Mouse (Mus musculus): ENCODE data around the gene Pum3. TPM values are rescaled to one million over a fixed set of nuclear protein-coding genes. Genes with fewer than 3 reads are reported as not detected.

Gene Pum3
- polyA plus RNA-seq, 1 experiment = 28.8 TPM

- H3K36me3 ChIP-seq (ENCODE audit: control insufficient read depth, insufficient read depth) = peaks cover 38% of the 10 kb centered on the region
- TF ChIP-seq MYOD1 (IDR thresholded peaks at IDR 0.05; ENCODE audit: control insufficient read depth in 1 of 3, insufficient read length in 2 of 3, low read depth in 2 of 3) (no peak), MAX (IDR thresholded peaks at IDR 0.05; ENCODE audit: low read depth) (no peak), REST (IDR thresholded peaks at IDR 0.05; ENCODE audit: insufficient read depth, insufficient read length) (no peak), CEBPB (IDR thresholded peaks at IDR 0.05; ENCODE audit: insufficient read depth, poor library complexity, severe bottlenecking) (no peak), TCF3 (IDR thresholded peaks at IDR 0.05; ENCODE audit: insufficient read length, low read depth) (no peak), MYOG (IDR thresholded peaks at IDR 0.05; ENCODE audit: control insufficient read depth in 1 of 3, insufficient read depth in 1 of 3, insufficient read length in 2 of 3, low read depth in 2 of 3) (no peak), POLR2AphosphoS2 (IDR thresholded peaks at IDR 0.05; ENCODE audit: insufficient read length, low read depth) (no peak), TCF12 (IDR thresholded peaks at IDR 0.05; ENCODE audit: insufficient read depth, poor library complexity, severe bottlenecking) (no peak)
- H3K4me3 ChIP-seq = no peak overlapping the region
- H3K4me2 ChIP-seq (ENCODE audit: low read depth) = no peak overlapping the region
- no peaks in the 10 kb centered on the region for H3K27me3 ChIP-seq (ENCODE audit: control insufficient read depth, insufficient read depth, insufficient read length)
- H3K79me2 ChIP-seq (ENCODE audit: control insufficient read depth, insufficient read depth) = no peaks in the 10 kb centered on the region
- H3ac ChIP-seq (ENCODE audit: control insufficient read depth, insufficient read length) = no peak overlapping the region
Measured at GRCm38 (mm10) chr19:27410751-27411150, 18.9 kb downstream of the Pum3 start.

DNA sequence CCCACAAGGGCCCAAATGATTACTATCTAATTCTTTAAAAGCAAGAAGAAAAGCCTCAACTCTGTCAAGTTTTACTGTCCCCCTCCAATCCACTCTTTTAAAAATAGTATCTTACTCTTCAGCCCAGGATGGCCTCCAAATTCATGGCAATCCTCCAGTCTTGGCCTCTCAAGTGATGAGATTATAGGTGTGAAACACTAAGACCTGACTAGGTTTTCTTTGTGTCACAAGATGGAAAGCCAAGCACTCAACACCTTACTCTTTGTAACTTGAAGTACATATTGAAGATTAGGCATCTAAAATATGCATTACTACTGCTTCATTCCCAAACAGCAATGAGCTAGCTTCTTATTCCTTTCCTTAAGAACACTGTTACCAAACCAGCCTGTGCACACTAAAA lies 19.8 kb downstream of the Pum3 start:
- H3K4me2 ChIP-seq (ENCODE audit: low read depth) = no peak overlapping the region

DNA sequence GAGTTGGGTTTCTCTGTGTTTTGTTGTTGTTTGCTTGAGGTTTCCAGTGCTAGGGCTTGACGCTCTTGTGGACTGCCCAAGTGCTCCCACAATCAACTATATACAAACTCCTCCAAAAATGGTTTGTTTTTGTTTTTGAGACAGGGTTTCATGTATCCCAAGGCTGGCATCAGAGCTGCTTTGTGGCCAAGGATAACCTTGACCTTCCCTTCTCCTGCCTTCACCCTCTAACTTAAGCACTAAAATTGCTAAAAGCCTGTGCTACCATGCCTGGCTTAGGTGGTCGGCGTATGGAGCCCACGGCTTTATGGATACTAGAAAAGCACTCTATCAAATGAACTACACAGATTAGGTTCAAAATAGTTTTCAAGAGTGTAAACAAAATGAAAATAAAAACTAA lies 20.4 kb downstream of the Pum3 start:
- TF ChIP-seq CEBPB (IDR thresholded peaks at IDR 0.05; ENCODE audit: insufficient read depth, poor library complexity, severe bottlenecking) = no peak
- TF ChIP-seq TCF3 (IDR thresholded peaks at IDR 0.05; ENCODE audit: insufficient read length, low read depth) = no peak
- TF ChIP-seq POLR2A (IDR thresholded peaks at IDR 0.05; ENCODE audit: insufficient read length, low read depth) = no peak
- no peak for TF ChIP-seq TCF12 (IDR thresholded peaks at IDR 0.05; ENCODE audit: insufficient read depth, poor library complexity, severe bottlenecking)
- TF ChIP-seq E2F4 (IDR thresholded peaks at IDR 0.05; ENCODE audit: insufficient read depth) = no peak
- Histone ChIP-seq H3K27me3 (ENCODE audit: control insufficient read depth, insufficient read depth, insufficient read length) (no peaks in the 10 kb centered on the region), H3K36me3 (ENCODE audit: control insufficient read depth, insufficient read depth) (peaks cover 28% of the 10 kb centered on the region), H3K4me3 (no peak overlapping the region), H3K79me2 (ENCODE audit: control insufficient read depth, insufficient read depth) (no peaks in the 10 kb centered on the region), H3ac (ENCODE audit: control insufficient read depth, insufficient read length) (no peak overlapping the region), H3K4me2 (ENCODE audit: low read depth) (no peak overlapping the region)

More for the DNA sequence above, 19.8 kb downstream of the Pum3 start:
- Histone ChIP-seq H3K4me3 (no peak overlapping the region), H3K36me3 (ENCODE audit: control insufficient read depth, insufficient read depth) (peaks cover 33% of the 10 kb centered on the region), H3K27me3 (ENCODE audit: control insufficient read depth, insufficient read depth, insufficient read length) (no peaks in the 10 kb centered on the region), H3ac (ENCODE audit: control insufficient read depth, insufficient read length) (no peak overlapping the region), H3K79me2 (ENCODE audit: control insufficient read depth, insufficient read depth) (no peaks in the 10 kb centered on the region)
- no peak for TF ChIP-seq MYOG (IDR thresholded peaks at IDR 0.05; ENCODE audit: control insufficient read depth in 1 of 3, insufficient read depth in 1 of 3, insufficient read length in 2 of 3, low read depth in 2 of 3)
- no peak for TF ChIP-seq E2F4 (IDR thresholded peaks at IDR 0.05; ENCODE audit: insufficient read depth)
- no peak for TF ChIP-seq CEBPB (IDR thresholded peaks at IDR 0.05; ENCODE audit: insufficient read depth, poor library complexity, severe bottlenecking)
- no peak for TF ChIP-seq POLR2A (IDR thresholded peaks at IDR 0.05; ENCODE audit: insufficient read length, low read depth)
- no peak for TF ChIP-seq POLR2AphosphoS2 (IDR thresholded peaks at IDR 0.05; ENCODE audit: insufficient read length, low read depth)
- TF ChIP-seq MAX (IDR thresholded peaks at IDR 0.05; ENCODE audit: low read depth) = no peak
- no peak for TF ChIP-seq TCF3 (IDR thresholded peaks at IDR 0.05; ENCODE audit: insufficient read length, low read depth)
- no peak for TF ChIP-seq TCF12 (IDR thresholded peaks at IDR 0.05; ENCODE audit: insufficient read depth, poor library complexity, severe bottlenecking)
- TF ChIP-seq SRF (IDR thresholded peaks at IDR 0.05; ENCODE audit: control insufficient read depth, insufficient read length, low read depth) = no peak
- no peak for TF ChIP-seq MYOD1 (IDR thresholded peaks at IDR 0.05; ENCODE audit: control insufficient read depth in 1 of 3, insufficient read length in 2 of 3, low read depth in 2 of 3)
- TF ChIP-seq REST (IDR thresholded peaks at IDR 0.05; ENCODE audit: insufficient read depth, insufficient read length) = no peak

GRCm38 (mm10) chr19:27397797-27398196 lies 31.8 kb downstream of the Pum3 start:
- TF ChIP-seq E2F4 (IDR thresholded peaks at IDR 0.05; ENCODE audit: insufficient read depth) = no peak
- no peak for TF ChIP-seq SRF (IDR thresholded peaks at IDR 0.05; ENCODE audit: control insufficient read depth, insufficient read length, low read depth)
- TF ChIP-seq REST (IDR thresholded peaks at IDR 0.05; ENCODE audit: insufficient read depth, insufficient read length) = no peak
- no peak for TF ChIP-seq MYOD1 (IDR thresholded peaks at IDR 0.05; ENCODE audit: control insufficient read depth in 1 of 3, insufficient read length in 2 of 3, low read depth in 2 of 3)
- no peak for TF ChIP-seq MYOG (IDR thresholded peaks at IDR 0.05; ENCODE audit: control insufficient read depth in 1 of 3, insufficient read depth in 1 of 3, insufficient read length in 2 of 3, low read depth in 2 of 3)
- no peak for TF ChIP-seq CEBPB (IDR thresholded peaks at IDR 0.05; ENCODE audit: insufficient read depth, poor library complexity, severe bottlenecking)
- no peak for TF ChIP-seq POLR2A (IDR thresholded peaks at IDR 0.05; ENCODE audit: insufficient read length, low read depth)
- TF ChIP-seq USF1 (IDR thresholded peaks at IDR 0.05; ENCODE audit: low read depth) = no peak
- TF ChIP-seq POLR2AphosphoS2 (IDR thresholded peaks at IDR 0.05; ENCODE audit: insufficient read length, low read depth) = no peak
- TF ChIP-seq TCF3 (IDR thresholded peaks at IDR 0.05; ENCODE audit: insufficient read length, low read depth) = no peak
- TF ChIP-seq TCF12 (IDR thresholded peaks at IDR 0.05; ENCODE audit: insufficient read depth, poor library complexity, severe bottlenecking) = no peak
- TF ChIP-seq MAX (IDR thresholded peaks at IDR 0.05; ENCODE audit: low read depth) = no peak
- peaks cover 32% of the 10 kb centered on the region for H3K36me3 ChIP-seq (ENCODE audit: control insufficient read depth, insufficient read depth)
- H3K4me3 ChIP-seq = no peak overlapping the region
- no peaks in the 10 kb centered on the region for H3K27me3 ChIP-seq (ENCODE audit: control insufficient read depth, insufficient read depth, insufficient read length)
- H3ac ChIP-seq (ENCODE audit: control insufficient read depth, insufficient read length) = no peak overlapping the region
- H3K4me2 ChIP-seq (ENCODE audit: low read depth) = no peak overlapping the region
- no peaks in the 10 kb centered on the region for H3K79me2 ChIP-seq (ENCODE audit: control insufficient read depth, insufficient read depth)

GRCm38 (mm10) chr19:27397223-27397622 lies 32.4 kb downstream of the Pum3 start:
- no peaks in the 10 kb centered on the region for H3K79me2 ChIP-seq (ENCODE audit: control insufficient read depth, insufficient read depth)
- TF ChIP-seq REST (IDR thresholded peaks at IDR 0.05; ENCODE audit: insufficient read depth, insufficient read length) = no peak
- no peak for TF ChIP-seq E2F4 (IDR thresholded peaks at IDR 0.05; ENCODE audit: insufficient read depth)
- no peak for TF ChIP-seq MAX (IDR thresholded peaks at IDR 0.05; ENCODE audit: low read depth)
- no peak for TF ChIP-seq SRF (IDR thresholded peaks at IDR 0.05; ENCODE audit: control insufficient read depth, insufficient read length, low read depth)
- TF ChIP-seq POLR2AphosphoS2 (IDR thresholded peaks at IDR 0.05; ENCODE audit: insufficient read length, low read depth) = no peak
- TF ChIP-seq POLR2A (IDR thresholded peaks at IDR 0.05; ENCODE audit: insufficient read length, low read depth) = no peak
- TF ChIP-seq TCF12 (IDR thresholded peaks at IDR 0.05; ENCODE audit: insufficient read depth, poor library complexity, severe bottlenecking) = no peak
- no peak for TF ChIP-seq USF1 (IDR thresholded peaks at IDR 0.05; ENCODE audit: low read depth)
- TF ChIP-seq MYOD1 (IDR thresholded peaks at IDR 0.05; ENCODE audit: control insufficient read depth in 1 of 3, insufficient read length in 2 of 3, low read depth in 2 of 3) = no peak
- no peak for TF ChIP-seq MYOG (IDR thresholded peaks at IDR 0.05; ENCODE audit: control insufficient read depth in 1 of 3, insufficient read depth in 1 of 3, insufficient read length in 2 of 3, low read depth in 2 of 3)
- no peak for TF ChIP-seq CEBPB (IDR thresholded peaks at IDR 0.05; ENCODE audit: insufficient read depth, poor library complexity, severe bottlenecking)
- H3K36me3 ChIP-seq (ENCODE audit: control insufficient read depth, insufficient read depth) = peaks cover 34% of the 10 kb centered on the region
- no peak overlapping the region for H3K4me3 ChIP-seq
- H3ac ChIP-seq (ENCODE audit: control insufficient read depth, insufficient read length) = no peak overlapping the region
- no peak overlapping the region for H3K4me2 ChIP-seq (ENCODE audit: low read depth)
- H3K27me3 ChIP-seq (ENCODE audit: control insufficient read depth, insufficient read depth, insufficient read length) = no peaks in the 10 kb centered on the region
